Mouse (Mus musculus): Measurements from ENCODE around the gene 4921539E11Rik. TPM values are rescaled to one million over a fixed set of nuclear protein-coding genes. Genes with fewer than 3 reads are reported as not detected.

The 4921539E11Rik gene
- total RNA-seq, 1 experiment from 2014 or later: not detected

DNA sequence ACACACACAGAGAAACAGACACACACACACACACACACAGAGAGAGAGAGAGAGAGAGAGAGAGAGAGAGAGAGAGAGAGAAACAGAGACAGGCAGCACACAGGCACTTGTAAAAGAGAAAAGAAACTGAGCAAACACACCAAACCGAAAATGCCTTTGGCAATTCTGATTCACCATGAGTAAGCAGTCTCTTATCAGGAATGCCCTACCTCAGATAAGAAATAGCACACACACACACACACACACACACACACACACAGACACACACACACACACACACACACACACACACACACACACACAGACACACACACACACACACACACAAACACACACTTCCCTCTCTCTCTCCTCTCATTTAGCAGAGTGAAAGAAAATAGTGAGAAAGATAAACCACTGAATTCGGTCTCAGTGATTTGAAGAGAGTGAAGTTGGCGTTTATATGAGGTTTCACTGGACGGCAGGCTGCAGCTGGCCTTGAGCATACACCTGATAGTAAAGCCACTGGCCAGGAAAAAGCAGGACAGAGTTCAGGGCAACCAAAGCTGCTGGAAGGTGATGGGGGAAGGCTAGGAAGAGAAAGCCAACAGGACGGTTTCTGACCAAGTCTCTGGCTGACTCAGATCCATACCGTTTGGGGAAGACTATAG, 41.1 kb downstream of the 4921539E11Rik start:
- no peak for ATAC-seq (replicated peaks; ENCODE audit: insufficient number of reproducible peaks, low FRiP score, low TSS enrichment, poor library complexity, severe bottlenecking)

DNA sequence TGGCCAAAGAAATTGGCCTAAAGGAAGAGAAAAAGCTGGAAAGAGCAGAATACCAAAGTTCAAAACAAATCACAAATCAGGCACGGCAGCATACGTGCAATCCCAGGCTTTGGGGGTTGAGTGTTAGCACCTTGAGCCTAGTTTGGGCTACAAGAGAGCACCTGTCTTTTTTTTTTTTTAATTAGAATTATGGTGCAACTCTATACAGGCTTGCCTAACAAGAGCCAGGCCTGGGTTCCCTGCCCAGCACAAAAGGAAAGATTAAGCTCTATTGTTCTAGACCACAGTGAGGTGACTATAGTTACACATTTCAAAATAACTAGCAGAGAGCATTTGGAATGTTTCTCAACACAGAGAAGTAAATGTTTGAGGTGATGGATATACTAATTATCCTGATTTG, 42.9 kb downstream of the 4921539E11Rik start:
- no peak for ATAC-seq (replicated peaks; ENCODE audit: insufficient number of reproducible peaks, low FRiP score, low TSS enrichment, poor library complexity, severe bottlenecking)

DNA sequence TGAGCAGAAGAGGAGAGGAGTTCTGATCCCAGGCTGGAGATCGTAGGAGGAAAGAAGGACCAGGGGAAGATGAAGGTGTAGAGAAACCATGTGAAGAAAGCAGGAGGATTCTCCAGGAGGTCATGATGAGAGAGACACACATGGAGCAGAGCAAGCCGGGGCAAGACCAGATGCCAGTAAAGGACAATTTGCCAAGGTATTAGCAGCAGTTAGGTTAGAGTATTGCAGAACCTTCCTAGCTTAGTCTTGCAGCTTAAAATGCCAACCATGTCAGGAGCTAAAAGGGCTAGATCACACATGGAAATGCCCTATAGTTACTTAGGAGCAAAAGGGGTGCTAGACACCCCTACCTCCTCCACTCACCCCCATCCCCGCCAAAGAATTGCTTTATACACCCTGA, 43.4 kb downstream of the 4921539E11Rik start:
- no peak for ATAC-seq (replicated peaks; ENCODE audit: insufficient number of reproducible peaks, low FRiP score, low TSS enrichment, poor library complexity, severe bottlenecking)

DNA sequence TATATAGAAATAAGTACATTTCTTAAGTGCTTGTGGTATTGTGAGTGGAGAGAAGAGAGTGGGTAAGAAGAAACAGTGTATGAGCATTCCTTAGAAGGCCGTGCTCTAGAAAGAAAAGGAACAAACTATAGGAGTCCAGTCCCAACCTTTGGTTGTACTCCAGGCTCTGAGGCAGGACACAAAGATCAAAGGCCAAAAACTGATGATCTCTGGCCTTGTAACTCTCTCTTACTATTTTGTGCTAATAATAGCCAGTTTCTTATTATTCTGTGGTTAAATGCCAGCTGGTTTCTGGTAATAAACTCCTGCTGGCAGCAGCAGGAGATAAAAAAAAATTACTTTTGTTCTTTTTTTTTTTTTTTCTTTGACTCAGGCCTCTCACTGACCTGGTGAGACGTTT, 58.5 kb downstream of the 4921539E11Rik start:
- ATAC-seq (replicated peaks; ENCODE audit: insufficient number of reproducible peaks, low FRiP score, low TSS enrichment, poor library complexity, severe bottlenecking): no peak

DNA sequence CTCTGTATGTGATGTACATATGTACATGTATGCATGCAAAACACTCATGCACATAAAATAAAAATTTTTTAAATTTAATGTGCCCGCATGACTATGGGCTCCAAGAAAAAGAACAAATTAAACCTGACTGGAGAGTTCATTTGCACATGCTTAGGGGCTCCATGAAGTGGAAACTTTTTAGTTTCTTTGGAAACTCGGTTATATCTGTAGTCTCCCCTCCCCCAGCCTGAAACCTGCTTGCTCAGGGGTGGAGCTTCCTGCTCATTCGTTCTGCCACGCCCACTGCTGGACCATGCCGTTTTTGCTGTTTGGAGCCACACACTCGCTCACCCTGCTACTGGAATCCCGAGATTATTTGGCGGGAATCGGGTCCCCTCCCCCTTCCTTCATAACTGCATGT, 67.8 kb downstream of the 4921539E11Rik start:
- no peak for ATAC-seq (replicated peaks; ENCODE audit: insufficient number of reproducible peaks, low FRiP score, low TSS enrichment, poor library complexity, severe bottlenecking)

DNA sequence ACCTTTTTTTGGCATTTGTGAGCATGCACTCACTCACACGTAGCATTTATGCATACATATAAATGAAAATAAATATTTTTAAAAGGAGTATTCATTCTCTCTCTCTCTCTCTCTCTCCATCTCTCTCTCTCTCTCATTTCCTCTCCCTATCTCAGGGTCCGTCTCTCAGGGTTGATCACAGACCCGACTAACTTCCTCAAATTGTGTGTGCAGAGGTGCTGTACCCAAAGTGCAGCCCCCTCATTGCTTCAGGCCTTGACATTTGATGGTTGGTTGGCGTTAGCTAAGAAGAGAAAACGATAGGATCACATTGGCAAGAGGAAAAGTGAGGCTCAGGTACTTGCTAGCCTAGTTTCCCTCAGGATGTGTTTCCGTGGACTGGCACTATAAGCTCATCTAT, 68.9 kb downstream of the 4921539E11Rik start:
- no peak for ATAC-seq (replicated peaks; ENCODE audit: insufficient number of reproducible peaks, low FRiP score, low TSS enrichment, poor library complexity, severe bottlenecking)

DNA sequence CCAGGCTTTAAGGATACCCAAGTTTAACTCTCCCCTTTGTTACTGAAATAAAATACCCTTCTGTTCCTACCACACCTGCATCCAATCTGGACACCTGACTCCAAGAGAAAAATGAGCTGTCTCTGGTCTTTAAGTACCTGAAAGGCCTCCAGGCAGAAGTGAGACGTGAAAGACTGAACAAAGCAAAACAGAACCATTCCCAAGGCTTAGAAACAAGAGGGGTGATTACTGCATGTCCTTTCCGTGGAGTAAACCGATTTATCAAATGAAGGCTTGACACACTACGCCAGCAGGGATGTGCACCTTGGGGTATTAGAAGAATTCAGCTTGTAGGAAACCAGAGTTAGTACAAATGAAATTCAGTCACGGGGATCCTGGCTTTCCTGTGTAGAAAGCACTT, 71.7 kb downstream of the 4921539E11Rik start:
- no peak for ATAC-seq (replicated peaks; ENCODE audit: insufficient number of reproducible peaks, low FRiP score, low TSS enrichment, poor library complexity, severe bottlenecking)

DNA sequence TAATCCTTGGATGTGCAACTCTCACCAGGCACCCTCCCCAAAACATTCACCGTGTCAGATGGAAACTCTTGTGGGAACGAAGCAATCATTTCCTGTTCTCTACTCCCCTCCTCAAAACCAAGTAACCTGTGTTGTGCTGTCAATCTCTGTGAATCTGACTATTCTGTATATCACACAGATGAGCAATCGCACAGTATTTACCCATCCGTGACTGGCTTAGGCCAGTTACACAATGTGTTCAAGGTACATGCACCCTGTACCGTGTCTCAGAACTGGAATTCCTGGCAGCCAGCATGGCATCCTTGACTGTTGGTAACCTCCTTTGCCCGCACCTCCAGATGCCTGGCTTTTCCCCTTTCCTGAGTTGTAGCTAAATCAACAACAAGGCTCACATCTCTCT, 74.6 kb downstream of the 4921539E11Rik start:
- no peak for ATAC-seq (replicated peaks; ENCODE audit: insufficient number of reproducible peaks, low FRiP score, low TSS enrichment, poor library complexity, severe bottlenecking)

DNA sequence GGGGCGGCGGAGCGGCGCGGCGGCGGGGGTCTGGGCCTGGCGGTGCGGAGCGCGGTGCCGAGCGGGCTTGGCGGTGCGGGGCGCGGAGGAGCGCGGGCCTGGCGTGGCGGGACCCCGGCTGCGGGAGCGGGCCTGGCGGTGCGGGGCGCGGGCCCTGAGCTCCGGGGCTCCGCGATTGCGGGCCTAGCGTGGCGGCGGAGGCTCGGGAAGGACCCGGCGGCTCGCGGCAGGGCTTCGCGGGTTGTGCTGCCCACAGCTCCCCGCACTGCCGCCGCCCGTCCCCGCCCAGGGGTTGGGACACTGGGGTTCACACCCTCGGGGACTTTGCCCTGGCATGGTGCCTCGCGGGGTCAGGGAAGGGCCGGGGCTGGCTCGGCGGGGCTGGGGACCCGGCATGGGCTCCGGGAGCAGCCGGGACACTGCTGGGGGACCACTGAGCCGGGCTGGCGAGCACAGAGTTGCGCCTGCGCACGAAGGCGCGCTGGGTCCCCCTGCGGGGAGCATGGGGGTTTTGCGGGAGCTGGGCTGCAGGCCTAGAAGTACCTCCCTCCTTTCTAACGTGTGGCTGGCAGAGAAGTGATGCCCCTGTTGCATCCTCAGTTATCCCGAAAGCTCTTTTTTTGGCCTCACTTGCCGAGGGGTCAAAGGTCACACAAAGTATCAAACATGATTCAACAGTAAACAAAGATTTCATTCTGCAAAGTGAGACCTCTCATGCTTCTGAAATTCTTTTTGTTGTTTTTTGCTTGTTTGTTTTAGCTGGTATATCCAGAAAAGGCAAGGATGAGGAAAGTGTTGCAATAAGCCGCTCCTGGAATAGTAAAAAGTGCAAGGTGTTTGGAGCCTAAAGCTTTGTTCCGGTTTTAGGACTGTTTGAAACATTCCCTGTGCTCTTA, 75.5 kb downstream of the 4921539E11Rik start, which contains the start of gene Slc35d1:
Gene Slc35d1, minus strand, starts transcription at position 240 of the 896 bp plus-strand sequence.
- ATAC-seq (replicated peaks; ENCODE audit: insufficient number of reproducible peaks, low FRiP score, low TSS enrichment, poor library complexity, severe bottlenecking): no peak

DNA sequence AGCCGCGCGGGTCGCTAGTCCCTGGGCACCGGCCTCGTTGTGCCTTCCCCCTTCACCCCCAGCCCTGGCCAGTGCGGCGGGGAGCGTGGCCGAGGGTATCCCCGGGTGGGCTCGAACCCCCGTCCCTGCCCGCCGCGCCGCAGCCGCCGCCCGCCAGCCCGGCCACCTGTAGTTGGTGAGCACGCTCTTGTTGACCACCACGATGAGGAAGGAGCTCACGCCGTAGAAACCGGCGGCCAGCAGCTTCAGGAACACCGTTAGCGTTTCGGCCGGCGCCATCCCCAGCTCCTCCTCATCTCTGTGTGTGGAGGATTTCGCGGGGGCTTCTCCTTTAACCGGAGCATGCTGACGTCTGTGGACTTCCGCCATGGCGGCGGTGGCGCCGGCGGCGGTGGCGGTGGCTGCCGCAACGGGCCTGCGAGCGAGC, 76.2 kb downstream of the 4921539E11Rik start:
- ATAC-seq (replicated peaks; ENCODE audit: insufficient number of reproducible peaks, low FRiP score, low TSS enrichment, poor library complexity, severe bottlenecking): 0 out of 2 replicates have a peak, but pooled peaks have one; percentile 38

DNA sequence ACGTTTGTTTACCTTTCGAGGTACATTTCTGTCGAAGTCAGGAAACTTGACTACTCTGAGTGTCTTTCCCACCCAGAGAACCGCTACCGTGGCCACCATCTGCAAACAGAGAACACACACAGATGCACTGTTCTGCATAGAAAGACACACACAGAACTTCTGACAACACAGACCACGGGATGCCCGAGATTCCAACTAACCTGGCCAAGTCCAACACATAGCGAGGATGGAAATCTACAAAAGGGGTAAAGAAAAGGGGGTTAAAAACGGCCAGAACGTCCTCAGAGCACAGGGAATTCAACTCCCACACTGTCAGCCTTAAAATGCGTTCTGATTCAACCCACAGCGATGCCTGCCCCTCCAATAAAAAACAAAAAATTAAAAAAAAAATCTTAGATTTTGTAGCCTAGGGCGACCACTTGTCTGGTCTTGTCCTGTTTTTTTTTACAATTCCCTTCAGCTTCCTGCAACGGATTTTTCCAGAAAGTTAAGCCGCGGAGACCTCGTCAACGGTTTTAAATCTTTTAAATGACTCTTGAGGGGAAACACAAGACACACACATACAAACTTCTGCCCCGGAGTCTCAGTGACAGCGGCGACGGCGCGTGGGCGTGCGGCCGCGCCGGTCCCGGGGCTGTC, 76.7 kb downstream of the 4921539E11Rik start:
- no peak for ATAC-seq (replicated peaks; ENCODE audit: insufficient number of reproducible peaks, low FRiP score, low TSS enrichment, poor library complexity, severe bottlenecking)

DNA sequence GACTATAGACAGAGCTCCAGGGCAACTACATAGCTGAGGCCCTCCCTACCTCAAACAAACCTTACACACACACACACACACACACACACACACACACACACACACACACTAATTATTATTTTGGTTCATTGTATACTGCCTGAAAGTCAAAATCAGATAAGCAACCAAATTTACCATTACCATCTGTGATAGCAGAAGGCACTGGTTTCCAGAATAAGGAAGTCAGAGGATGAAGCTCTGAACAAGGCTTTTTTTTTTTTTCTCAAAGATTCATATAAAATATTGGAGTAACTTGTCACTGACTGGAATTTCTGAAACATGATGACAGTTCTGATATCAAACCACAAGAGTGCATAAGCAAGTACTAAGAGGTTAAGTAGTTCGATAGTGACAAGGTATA, 82.1 kb downstream of the 4921539E11Rik start:
- ATAC-seq (replicated peaks; ENCODE audit: insufficient number of reproducible peaks, low FRiP score, low TSS enrichment, poor library complexity, severe bottlenecking): no peak

DNA sequence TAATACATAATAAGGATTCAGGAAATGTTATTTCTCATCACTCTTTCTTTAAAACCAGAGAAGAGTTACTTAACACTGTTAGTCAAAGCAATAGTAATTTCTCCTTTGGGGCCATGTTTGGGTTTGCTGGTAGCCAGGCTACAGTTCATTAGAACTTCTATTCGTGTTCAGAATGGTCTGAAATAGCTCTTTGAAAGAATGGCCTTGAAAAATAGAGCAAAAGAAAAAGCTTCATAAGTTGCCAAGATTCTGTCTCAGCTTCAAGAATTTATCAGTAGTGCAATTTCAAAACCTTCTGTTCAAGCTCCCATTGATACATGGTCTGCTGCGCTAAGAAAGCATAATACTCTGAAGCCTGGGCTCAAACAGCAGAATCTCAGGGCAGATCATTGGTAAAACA, 87.0 kb downstream of the 4921539E11Rik start:
- no peak for ATAC-seq (replicated peaks; ENCODE audit: insufficient number of reproducible peaks, low FRiP score, low TSS enrichment, poor library complexity, severe bottlenecking)

DNA sequence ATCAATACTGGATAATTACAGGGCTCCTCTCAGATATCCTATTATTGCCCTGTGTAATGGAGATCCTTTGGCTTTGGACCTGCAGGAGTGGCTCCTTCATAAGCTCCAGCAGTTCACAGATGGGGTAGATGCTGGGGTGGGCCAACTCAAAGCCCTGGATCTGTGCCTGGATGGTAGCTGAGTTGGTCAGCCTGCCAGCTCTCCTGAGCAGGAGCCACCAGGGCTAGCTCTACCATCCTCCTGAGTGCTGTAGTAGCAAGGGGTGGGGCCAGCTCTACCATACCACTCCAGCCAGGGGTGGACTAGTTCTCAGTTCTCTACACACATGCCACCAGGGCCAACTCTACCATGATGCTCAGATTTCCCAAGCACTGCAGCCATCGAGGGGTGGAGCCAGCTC, 90.6 kb downstream of the 4921539E11Rik start:
- ATAC-seq (replicated peaks; ENCODE audit: insufficient number of reproducible peaks, low FRiP score, low TSS enrichment, poor library complexity, severe bottlenecking): no peak

DNA sequence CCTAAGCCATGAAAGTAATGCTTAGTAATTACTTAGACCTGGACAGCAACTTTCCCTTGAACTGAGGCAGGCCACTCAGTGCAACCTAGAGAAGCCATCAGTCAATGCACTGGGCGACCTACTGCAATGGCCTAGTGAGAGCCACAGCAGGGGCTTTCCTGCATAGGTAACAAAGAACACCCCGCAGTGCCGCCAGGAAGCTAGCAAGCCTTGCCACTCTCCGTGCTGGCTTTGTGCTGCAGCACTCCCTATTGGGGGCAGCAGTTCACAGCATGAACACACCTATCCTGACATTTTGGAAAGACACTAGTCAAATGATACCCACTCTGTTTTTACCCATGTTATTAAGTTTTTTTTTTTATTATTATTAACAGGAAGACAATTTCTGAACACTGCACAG, 91.6 kb downstream of the 4921539E11Rik start:
- ATAC-seq (replicated peaks; ENCODE audit: insufficient number of reproducible peaks, low FRiP score, low TSS enrichment, poor library complexity, severe bottlenecking): no peak

DNA sequence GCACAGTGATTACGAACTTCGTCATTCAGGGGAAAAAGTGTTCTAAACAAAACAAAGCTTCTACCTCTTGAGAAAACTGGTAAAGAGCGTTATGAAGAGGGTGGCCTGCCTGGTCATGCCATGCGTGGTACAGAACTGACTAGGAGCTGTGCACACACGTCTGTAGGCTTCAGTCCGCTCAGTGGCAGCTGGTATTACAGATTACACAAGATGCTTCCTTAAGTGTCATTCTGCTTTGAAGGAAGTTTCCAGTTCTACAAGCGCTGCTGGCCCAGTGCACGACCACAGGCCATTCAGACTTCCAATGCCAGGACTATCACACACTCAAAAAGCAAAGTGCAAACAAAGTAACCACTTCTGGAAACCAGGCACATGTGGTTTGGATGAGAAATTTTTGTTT, 93.3 kb downstream of the 4921539E11Rik start:
- no peak for ATAC-seq (replicated peaks; ENCODE audit: insufficient number of reproducible peaks, low FRiP score, low TSS enrichment, poor library complexity, severe bottlenecking)

DNA sequence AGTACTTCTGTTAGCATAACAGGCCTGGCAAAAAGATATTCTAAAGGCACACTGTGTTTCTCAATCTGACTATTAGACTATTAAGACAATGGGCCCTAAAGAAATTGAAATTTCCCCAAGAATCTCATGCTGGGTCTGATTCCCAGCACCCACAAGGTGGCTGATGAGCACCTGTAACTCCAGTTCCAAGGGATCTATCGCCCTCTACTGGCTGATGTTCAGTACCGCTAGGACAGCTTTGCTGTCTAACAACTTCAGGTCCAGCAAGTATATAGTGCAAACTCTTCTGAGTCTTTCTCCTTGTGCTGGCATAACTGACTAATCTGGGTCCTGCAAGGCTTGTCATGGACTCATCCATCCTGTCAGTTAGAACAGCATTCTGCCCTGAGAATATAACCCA, 98.2 kb downstream of the 4921539E11Rik start:
- ATAC-seq (replicated peaks; ENCODE audit: insufficient number of reproducible peaks, low FRiP score, low TSS enrichment, poor library complexity, severe bottlenecking): no peak

DNA sequence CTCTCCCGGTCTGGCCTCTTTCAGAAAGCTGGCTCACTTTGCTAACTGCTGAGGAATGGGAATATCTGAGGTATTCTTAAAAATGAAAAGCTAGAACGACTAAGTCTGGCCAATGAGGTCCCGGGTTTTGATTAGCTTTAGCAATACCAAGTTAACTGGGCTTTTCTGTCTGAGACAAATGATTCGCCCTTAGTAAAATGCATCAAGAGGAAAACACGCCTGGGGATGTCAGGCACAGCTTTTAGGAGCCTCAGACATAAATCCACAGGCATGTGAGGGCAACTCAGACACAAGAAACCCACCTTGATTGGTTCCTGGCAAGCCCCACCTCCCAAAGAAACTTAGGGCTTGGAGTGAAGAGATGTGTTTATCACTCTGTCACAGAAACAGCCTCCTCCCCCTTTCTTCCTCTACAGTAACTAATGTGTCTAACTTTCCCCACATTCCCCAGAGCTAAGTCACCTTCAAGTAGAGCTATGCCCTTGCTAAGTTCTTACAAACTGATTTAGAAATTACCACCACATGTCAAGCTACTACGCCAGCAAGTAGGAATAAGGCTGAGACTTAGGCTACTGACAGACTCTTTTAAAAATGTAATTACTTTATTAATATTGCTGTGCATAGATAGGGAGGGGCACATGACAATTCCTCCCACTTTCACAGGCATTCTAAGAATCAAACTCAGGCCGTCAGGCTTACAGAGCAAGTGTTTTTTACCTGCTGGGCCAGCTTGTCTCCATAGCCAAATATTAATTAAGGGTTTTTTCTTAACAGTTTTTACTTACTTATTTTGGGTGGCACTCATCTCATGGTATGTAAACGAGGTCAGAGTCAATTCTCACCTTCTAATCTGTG, 101.7 kb downstream of the 4921539E11Rik start:
- ATAC-seq (replicated peaks; ENCODE audit: insufficient number of reproducible peaks, low FRiP score, low TSS enrichment, poor library complexity, severe bottlenecking): no peak

All from monocyte, adult 5-6 weeks (primary cell).